Mouse (Mus musculus) c-Kit-positive CD71-positive TER-119-positive erythroid progenitor cells, embryonic 14.5 days (primary cell): ENCODE data around the gene Dtnbp1.

Experiments
- DNase-seq: peaks from one replicate; pipeline ENCODE4 v3.0.0-alpha.2; 2013; ENCODE audit warnings: low spot score

Gene Dtnbp1

DNA sequence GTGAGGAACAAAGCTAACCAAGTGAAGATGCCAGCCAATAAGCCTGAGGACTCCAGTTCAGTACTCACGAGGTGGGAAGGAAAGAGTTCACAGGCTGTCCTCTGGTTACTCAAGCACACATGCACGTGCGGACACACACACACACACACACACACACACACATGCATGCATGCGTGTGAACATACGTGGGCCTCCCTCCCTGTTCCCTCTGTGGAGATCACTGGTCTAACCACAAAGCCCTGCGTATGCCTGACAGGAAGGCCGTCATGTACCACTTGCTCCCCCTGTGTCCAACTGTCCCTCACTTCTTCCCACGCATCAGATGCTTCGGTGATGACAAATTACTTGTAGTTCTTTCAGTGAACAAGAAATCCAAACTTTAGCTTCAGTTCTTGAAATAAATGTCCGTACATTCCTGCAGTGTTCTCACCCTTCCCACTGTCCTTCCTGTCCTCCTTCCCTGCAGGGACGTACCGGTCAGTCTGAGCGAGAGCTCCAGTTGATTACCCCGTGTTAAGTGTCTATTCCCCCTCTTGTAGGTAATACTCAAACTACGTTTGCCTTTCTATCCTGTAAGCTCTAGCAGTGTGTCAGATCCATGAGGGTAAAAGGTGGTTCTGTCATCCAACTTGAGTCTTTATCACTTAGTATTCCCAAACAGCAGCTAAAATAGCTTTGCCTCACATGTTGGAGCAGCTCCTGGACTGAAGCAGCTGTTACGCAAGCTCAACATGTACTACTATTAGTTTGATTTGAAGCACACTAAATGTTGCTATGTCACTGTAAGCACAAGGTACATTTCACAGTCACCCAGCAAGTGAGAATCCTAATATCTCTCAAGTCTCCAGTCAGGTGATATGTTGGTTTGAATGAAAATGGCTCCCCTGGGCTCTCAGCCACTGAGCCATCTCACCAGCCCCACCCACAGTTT is 53.4 kb downstream of the Dtnbp1 start:
- no peak for DNase-seq

DNA sequence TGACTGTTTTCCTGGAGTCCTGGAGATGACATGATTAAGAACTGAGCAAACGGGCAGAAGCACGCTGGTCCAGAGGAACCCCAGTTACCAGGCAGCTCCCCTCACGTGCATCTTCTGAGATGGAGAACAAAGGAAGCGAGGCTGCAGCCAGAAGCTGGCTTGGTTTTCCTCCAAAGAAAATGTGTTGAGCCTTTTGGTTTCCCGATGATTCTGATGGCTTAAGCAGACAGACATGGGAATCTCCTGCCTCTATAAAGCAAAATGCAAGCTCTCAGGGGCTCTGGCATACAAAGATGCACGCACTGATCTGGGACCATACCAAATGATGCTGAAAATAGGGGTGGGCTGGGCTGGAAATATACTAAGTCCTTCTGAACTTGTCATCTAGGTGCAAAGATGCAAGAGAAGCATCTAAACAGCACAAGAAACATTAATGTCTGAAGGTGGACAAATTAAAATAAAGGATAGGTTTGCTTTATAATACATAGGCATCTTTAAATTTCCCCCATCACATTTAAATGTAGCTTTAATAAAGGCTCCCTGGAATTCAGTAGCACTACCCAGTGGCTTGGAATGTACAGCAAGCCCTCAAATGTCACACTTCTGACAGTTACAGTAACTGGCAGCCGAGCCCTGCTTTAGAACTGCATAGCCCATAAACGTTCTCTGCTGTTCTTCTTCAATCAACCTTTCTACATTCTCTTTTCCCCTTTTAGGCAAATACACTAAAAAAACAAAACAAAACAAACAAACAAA is 54.9 kb downstream of the Dtnbp1 start:
- no peak for DNase-seq

DNA sequence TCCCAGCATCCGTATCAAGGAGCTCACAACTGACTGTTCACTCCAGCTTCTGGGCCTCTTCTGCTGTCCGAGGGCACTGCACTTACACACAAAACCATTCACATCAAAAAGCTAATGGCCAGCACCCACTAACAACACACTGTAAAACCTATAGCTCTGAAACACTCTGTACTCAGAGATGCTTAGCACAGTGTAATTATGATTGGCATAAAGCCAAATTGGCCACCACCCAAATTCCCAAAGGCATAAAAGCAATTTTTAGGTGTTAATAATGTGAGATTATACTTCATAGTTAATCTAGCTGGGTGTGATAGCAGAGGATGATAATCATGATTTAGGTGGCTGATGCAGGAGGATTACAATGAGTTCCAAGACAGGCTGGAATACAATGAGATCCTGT is 58.3 kb downstream of the Dtnbp1 start:
- DNase-seq: no peak

DNA sequence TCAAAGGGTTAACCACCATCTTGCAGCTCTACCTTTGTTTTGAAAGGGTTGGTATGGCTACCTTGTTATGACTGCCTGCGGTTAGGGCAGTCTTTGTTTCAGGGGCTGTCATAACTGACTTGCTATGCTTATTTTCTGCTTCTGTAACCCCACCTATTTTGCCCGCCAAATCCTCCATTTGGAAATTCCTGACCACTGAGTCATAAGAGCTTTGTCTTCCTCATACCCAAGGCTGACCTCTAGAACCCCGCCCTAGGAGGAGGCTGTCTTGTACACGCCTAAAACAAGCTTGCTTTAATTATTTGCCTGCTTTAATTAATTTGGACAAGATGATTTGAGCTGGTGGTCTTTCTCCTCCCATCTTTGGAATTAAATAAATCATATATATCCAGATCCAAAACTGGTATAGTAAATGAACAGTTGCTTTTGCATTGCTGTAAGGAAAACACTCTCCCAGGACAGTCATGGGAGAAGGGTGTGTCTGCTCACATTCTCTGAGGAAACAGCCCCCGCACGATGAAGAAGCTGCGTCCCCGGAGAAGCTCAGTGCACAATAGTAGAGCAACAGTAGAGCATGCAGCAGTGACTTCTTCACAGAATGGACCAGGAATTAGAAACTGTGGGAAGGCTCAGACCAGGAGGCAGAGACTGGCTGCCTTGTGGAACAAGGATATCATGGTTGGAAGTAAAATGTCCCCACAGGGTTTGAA is 62.5 kb downstream of the Dtnbp1 start:
- DNase-seq: no peak

DNA sequence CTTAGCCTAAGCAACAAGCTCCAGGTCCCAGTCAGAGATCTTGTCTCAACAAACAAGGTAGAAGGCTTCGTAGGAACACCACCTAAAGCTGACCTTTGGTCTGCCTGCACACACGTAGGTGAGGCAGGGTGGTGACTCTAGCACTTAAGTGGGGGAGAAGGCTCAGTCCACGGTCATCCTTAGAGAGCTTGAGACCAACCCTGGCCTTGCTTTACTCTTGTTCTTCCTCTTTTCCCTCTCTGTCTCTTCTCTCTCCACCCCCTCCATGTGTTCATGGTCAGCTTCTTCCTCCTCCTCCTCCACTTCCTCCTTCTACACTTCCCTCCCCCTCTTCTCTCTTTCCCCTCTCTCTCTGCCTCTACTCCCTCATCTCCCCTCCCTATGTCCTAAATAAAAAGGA is 64.3 kb downstream of the Dtnbp1 start:
- DNase-seq: no peak

DNA sequence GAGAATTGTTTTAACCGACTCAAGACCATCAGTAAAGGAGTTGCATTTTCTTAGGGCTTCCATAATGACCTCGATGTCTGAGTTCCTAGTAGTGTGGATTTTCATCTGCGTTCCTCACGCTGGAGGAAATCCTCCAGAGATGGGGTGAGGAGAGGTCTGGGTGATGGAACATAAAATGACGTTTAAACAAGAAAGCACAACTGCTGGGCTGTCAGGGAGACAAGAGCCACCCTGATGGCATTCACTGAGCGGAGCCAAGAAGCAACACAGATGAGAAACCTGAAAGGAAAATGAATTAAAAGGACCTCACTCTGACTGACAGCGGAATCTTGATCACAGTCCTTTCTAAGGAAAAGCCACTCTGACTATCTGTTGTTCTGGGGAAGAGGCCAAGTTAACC is 68.4 kb downstream of the Dtnbp1 start:
- no peak for DNase-seq

DNA sequence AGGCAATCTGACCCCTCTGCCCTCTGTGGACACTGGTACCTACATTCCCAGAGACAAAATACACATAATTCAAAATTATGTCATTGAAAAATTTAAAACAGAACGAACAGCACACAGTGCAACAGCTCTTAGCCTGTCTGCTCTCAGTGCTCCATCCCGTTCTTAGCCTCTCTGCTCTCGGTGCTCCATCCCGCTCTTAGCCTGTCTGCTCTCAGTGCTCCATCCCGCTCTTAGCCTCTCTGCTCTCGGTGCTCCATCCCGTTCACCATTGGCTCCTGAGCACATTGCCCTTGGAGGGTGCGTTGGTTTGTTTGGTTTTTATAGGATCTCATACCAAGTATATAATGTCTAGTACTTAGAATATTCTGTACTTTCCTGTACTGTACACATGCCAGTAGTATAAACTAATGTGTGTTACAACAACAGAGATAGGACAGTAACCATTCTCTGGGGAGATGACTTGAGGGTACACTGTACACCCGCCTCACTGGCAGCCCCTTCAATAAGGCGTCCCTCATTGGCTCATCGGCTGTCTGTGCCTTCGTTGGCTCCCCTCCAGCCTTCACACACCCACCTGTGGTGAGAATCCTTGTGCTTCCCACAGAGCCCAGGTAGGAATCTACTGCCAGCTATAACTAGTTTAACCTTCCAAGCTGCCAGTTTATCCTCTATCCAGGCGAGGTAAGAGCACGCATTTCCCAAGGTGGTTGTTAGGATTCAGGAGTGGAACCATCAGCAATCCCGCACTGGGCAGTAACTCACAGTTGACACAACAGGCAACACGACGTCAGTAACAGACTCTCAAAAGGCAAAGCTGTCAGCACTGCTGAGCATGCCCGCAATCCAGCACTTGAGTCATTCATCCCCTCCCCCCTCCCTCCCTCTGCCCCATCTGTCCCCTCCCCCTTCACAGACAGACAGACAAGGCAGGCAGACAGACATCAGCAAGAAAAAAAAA is 69.4 kb downstream of the Dtnbp1 start:
- DNase-seq: no peak

DNA sequence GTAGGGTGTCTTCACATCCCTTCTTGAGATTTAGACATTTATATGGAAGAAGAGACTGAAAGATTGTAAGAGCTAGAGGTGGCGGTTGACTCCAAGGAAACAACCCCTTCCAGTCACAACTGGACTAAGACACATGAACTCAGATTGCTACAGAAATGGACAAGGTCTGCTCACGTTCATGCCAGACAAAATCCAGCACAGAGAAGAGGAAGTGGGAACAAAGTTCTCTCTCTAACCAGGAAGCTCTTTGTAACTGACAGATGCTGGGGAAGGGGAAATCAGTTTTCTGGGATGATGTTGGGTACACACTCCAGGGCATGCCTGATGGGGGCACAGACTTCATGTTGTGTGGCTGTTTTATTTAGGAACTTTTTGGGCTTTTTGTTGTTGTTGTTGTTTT is 75.6 kb downstream of the Dtnbp1 start:
- no peak for DNase-seq

DNA sequence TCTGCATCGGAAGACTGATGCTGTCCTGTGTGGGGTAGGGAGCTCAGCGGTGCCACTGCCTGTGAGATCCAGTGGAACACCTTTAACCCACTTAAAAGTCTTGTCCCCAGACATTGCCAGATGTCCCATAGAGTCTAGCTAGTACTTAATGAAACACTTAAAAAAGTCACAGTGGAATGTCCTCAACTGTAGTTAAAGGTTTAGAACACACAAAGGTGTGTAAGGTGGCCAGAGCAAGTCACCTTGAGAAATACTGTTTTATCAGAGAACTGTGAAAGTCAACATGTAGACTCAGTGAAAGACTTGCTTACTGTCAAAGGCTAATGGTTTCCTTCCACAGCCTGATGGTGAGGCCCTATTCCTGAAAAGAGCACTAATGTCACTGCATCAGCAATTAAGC is 76.8 kb downstream of the Dtnbp1 start:
- no peak for DNase-seq

DNA sequence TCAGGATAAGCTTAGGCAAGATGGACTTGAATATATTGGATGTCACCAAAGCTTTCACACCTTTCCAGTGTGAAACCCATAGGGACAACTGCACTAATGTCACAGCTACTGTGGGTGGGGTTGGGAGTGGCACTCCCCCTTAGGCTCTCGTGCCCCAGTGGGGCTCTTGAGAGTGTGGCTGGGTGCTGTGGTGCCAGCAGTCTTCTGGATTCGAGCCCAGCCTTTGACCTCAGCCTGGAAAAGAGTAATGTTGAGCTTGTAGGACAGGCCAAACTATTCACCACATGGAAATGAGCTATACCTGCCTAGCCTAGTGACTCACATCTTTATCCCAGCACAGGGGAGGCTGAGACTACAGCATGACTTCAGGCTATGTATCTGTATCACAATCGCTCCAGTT is 77.9 kb downstream of the Dtnbp1 start:
- no peak for DNase-seq

DNA sequence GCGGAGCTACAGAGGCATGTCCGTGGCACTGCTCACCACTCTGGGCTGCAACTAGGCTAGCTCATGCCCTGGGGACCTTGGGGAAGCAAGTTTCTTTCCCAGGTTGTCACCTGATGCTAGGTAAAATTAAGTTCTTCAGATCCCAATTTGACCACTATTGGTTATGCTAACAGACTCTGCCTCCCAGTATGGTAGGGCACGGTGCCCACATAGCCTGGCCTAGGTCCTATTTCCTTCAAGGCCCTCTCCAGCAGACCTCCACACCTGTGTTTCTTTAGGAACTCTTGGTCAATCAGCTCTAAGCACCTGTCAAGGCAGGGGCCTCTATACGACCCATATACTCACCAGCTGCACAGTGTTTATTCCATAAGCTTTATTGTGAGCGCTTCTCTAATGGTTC is 80.2 kb downstream of the Dtnbp1 start:
- no peak for DNase-seq

DNA sequence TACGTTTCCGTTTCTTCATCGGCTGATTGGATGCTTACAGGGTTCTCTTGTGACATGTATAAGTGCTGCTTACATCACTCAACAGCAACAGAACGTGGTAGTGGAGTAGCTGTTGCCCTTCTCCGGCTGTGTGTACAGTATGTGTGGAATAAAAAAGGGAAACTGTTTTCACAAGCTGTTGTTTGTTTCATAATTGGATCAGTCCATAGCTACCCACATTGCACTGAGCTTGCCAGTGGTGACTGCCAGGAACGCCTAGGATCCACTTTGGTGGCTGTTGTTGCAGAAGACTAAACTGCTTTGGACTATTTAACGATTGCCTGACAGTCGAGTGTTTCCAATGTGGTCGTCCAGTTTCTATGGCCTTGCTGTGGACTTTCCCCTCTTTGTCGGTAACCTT is 80.9 kb downstream of the Dtnbp1 start:
- DNase-seq: no peak

DNA sequence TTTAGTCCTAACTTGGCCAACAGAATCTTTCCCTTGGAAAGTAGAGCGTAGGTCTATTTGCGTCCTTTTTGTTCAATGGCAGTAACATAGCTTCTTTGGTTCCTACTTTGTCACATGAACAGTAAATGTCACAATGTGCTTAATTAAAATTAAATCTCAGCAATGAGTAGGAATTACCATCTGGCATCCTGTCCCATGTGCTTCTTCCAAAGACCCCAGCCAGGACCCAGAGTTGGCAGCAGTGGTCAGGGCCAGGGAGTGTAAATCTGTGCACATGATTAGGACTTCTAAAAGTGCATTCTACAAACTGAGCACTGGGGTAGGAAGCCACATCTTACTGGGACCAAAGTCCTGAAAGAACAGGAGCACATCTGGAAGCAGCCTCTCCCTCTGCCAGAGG is 83.7 kb downstream of the Dtnbp1 start:
- DNase-seq: no peak

DNA sequence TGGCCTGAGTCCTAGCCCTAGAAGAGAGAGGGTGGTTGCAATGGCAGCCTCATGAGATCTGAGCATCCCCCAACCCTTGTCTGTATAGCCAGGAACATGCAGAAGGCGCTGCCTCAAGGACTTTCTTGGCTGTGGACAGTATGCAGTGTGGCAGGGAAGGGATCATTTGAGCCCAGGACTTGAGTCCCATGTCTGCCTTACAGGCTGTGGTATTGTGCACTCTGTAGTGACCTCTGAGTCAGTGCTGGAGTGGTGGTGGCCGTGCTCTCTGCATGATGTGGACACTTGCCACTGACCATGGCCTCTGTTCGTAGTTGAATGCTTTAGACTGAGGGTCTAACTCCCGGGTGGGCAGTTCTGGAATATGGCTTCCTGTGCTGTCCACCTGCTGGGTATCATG is 84.7 kb downstream of the Dtnbp1 start:
- DNase-seq: no peak

DNA sequence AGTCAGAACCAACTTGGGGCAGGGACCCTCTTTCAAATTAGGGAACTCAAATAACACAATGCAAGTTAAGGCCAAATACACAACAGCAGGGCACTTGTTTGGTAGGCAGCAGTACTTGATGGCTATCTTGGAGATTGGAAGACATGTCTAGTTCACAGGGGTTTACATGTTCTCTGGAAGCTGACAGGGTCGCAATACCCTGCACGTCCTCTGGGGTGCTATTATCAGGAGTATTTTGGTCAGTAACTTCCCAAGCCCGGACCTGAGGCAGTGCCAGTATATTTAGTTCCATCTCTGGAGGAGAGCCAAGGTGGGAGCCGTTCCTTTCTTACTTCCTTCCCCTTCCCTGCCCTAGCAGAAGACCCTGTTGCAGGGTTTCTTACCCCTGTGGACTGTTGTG is 86.0 kb downstream of the Dtnbp1 start:
- DNase-seq: no peak

DNA sequence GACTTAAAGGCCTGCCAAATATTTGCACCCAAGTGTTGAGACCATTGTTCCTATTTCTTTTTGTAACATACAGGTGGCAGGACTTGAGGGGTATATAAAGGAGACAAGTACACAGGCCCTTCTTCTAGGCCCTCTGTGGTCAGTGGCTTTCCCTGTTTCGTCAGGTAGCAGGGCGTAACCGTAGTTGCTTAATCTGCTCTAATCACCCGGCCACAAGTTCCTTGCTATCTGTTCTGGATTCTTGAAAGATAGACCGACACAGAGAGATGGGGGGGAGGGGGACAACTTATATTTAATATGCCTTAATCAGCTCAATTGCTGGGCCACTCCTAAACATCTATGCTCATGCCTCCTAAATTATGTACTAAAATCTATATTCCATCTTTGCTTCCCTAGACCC is 86.6 kb downstream of the Dtnbp1 start:
- DNase-seq: peak; percentile 31

DNA sequence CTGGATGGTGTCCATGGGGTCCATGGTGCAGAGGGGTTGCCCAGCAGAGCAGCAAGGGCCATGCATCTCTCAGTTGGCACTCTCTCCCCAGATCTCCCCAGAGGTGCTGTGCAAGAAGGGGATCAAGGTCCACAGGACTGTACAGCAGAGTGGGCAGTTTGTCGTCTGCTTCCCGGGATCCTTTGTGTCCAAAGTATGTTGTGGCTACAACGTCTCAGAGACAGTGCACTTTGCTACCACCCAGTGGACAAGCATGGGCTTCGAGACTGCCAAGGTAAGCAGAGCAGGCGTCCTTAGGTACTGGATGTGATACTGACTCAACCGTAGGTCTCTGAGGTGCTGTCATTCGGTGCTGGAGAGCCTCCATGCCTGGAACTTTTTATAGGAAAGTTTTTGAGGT is 88.4 kb downstream of the Dtnbp1 start:
- DNase-seq: no peak

DNA sequence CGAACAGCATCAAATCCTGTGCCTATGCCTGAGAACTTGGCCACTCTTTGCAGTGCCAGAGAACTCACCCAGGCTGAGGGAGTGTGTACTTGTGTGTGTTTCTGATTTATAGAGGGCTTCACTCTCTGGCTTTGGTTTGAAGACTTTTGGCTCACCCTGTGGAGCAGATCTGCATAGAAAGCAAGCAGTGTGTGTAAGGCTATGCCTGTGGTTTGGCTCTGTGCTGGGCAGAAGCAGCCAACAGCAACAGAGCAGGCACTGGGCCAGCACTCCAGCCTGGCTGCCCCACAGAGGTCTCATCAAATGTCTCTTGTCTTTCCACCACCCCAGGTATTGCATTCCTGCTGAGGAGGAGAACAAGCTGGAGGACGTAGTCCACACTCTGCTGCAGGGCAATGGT is 89.1 kb downstream of the Dtnbp1 start:
- no peak for DNase-seq

DNA sequence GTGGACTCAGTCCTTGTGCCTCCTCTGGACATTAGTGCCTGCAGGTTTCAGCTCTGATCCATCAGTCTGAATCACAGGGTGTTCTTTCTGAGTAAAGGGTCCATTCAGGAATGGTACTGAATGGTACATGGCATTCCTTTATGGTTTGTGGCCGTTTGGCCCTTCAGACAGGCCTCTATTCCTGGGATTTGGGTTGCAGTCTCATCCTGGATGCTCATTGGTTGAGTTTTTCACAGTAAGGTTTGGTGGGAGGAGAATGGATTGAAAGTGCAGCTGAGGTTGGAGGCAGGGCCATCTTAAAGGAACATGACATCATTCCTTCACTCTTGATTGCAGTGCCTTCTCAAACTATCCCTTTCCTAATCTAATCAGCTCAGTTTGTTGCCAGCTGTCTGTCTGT is 93.2 kb downstream of the Dtnbp1 start:
- DNase-seq: no peak

DNA sequence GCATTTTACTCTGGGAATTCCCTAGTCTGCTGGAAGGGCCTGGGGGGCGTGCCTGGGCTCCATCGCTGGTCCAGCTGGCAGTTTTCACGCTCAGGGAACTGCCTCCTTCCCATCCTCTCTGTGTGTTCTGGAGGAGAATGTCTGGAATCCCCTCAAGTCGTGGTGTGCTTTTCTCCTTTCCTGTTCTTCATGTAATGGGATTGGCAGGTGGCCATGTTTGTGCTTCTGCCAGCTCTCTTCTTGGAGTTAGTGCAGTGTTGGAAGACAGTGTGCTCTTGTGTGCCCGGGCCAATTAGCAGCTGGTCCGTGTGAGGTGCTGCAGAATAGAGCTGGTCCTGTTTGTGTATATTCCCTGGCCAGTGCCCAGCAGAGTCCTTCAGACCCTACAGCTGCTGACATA is 94.2 kb downstream of the Dtnbp1 start:
- DNase-seq: no peak

DNA sequence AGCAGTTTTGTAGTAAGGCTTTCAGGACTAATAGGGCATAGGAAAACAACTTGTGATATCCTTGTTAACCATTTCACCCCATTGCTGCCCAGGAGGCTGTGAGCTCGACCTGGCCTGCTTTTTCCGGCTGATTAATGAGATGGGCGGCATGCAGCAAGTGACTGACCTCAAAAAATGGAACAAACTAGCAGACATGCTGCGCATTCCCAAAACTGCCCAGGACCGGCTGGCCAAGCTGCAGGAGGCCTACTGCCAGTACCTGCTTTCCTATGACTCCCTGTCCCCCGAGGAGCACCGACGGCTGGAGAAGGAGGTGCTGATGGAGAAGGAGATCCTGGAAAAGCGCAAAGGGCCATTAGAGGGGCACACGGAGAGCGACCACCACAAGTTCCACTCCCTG is 95.8 kb downstream of the Dtnbp1 start:
- DNase-seq: no peak

DNA sequence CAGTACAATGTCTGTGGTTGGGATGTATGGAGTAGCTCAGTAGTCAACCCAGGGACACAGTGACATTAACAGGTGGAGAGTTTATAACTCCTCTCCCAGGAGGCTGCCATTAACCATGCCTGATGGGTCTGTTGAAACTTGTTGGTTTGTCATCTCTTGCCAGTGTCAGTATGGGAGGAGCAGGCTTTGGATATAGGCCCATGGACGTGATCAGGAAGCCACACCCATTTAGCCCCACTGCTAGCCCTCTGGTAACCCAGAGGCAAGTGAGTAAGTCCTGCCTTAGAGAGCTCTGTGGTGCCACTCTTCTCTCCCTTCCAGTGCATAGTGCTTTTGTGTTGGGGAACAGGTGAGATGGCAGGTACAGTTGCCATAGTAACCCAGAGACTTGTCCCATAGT is 97.7 kb downstream of the Dtnbp1 start:
- DNase-seq: no peak
